Mouse (Mus musculus) liver, postnatal 0 days (tissue): ENCODE measurements at regions not wholly inside any gene's neighbourhood (a gene's known extent, or its start where the extent isn't known, plus 50 kb on each side); places are given as distances from the start of the nearest gene placed in this dataset.

ENCODE experiments used
- CTCF ChIP-seq: sonication (generic); IDR thresholded peaks from 2 replicates; pipeline ENCODE4 v1.5.1; 2016; ENCODE audit warnings: antibody characterized with exemption, low read depth
- EP300 ChIP-seq: IDR thresholded peaks from 2 replicates; pipeline ENCODE4 v1.6.1; 2016; ENCODE audit warnings: antibody characterized with exemption, low read depth, mild to moderate bottlenecking

GRCm38 (mm10) chr14:61698358-61699055 is 91.2 kb downstream of the Kcnrg start:
- TF ChIP-seq CTCF (no peak), EP300 (no peak)
